Mouse (Mus musculus) limb, embryonic 14.5 days (tissue): ENCODE measurements around the gene Etnk1. TPM values are rescaled to one million over a fixed set of nuclear protein-coding genes. Genes with fewer than 3 reads are reported as not detected.

ENCODE experiments used
- ATAC-seq: fragments of 200-750 bp; cut with Nextera tagmentation; 2 replicates; pipeline ENCODE4 v1.8.0; 2017; ENCODE audit warnings: low read depth, moderate number of reproducible peaks, moderate TSS enrichment; ENCODE audit not compliant: low FRiP score
- DNase-seq: peaks from one replicate; pipeline ENCODE4 v3.0.0-alpha.2; 2015; ENCODE audit warnings: low spot score
- H3K27ac ChIP-seq: fragments of 300-500 bp; sonication (generic); replicated peaks from 2 replicates; pipeline ENCODE4 v1.5.1; 2014; ENCODE audit warnings: low read depth, mild to moderate bottlenecking, low read length, moderate library complexity, mixed read lengths
- H3K27me3 ChIP-seq: fragments of 300-500 bp; sonication (generic); 2 replicates; pipeline ENCODE4 v1.6.1; 2014; ENCODE audit warnings: low read length, mixed read lengths; ENCODE audit not compliant: control insufficient read depth, insufficient read depth
- H3K36me3 ChIP-seq: fragments of 300-500 bp; sonication (generic); 2 replicates; pipeline ENCODE4 v1.6.1; 2014; ENCODE audit warnings: mild to moderate bottlenecking, low read length, moderate library complexity, mixed read lengths; ENCODE audit not compliant: control insufficient read depth, insufficient read depth
- H3K4me1 ChIP-seq: fragments of 300-500 bp; sonication (generic); 2 replicates; pipeline ENCODE4 v1.6.1; 2014; ENCODE audit warnings: antibody characterized with exemption, low read length, mixed read lengths; ENCODE audit not compliant: control insufficient read depth, insufficient read depth
- H3K4me2 ChIP-seq: fragments of 300-500 bp; sonication (generic); replicated peaks from 2 replicates; pipeline ENCODE4 v1.6.1; 2014; ENCODE audit warnings: low read depth, mild to moderate bottlenecking, low read length, moderate library complexity; ENCODE audit not compliant: severe bottlenecking
- H3K4me3 ChIP-seq: fragments of 300-500 bp; sonication (generic); replicated peaks from 2 replicates; pipeline ENCODE4 v1.5.1; 2014; ENCODE audit warnings: low read length
- H3K9ac ChIP-seq: fragments of 300-500 bp; sonication (generic); 2 replicates; pipeline ENCODE4 v1.6.1; 2014; ENCODE audit warnings: mild to moderate bottlenecking, low read depth, low read length, moderate library complexity; ENCODE audit not compliant: severe bottlenecking
- H3K9me3 ChIP-seq: fragments of 300-500 bp; sonication (generic); 2 replicates; pipeline ENCODE4 v1.6.1; 2016; ENCODE audit warnings: low read length; ENCODE audit not compliant: control insufficient read depth
- POLR2A ChIP-seq: fragments of 200-500 bp; IDR thresholded peaks from 2 replicates; pipeline ENCODE4 v1.8.0; 2012; ENCODE audit warnings: inconsistent platforms, mild to moderate bottlenecking, moderate library complexity, borderline replicate concordance; ENCODE audit not compliant: insufficient read depth, insufficient read length; ENCODE audit errors: extremely low read depth
- WGBS: fragments of 180-500 bp; shearing (Covaris S2); extraction: QIAGEN DNeasy Blood & Tissue Kit; methylation state at CpG from one replicate; pipeline ENCODE4 v1.1.7; 2014; 5-methylcytosine and 5-hydroxymethylcytosine counted together
- polyA plus RNA-seq, 2 experiments: library from polyadenylated mRNA; depleted of rRNA in 1 of 2; stranded (reverse) in 1 of 2; unstranded in 1 of 2; fragments of >200 nt; fragmentation: Nextera tagmentation in 1 of 2; extraction: Ambion mirVana in 1 of 2; gene quantifications; 2 replicates each; pipeline versions ENCODE4 v1.2.1 to v1.2.3; 2012 to 2014

Gene Etnk1
- polyA plus RNA-seq (2012; rRNA removed) (72.9 and 81.9 TPM in 2 replicates), polyA plus RNA-seq (2014; fragmentation: Nextera tagmentation; extraction: Ambion mirVana) (22.0 and 24.6 TPM in 2 replicates)

- Histone ChIP-seq H3K27me3 (no peaks in the 10 kb centered on the region), H3K4me2 (peak within 1 kb of the TSS; percentile 63), H3K4me1 (peaks cover 19% of the 10 kb centered on the region), H3K9me3 (no peaks in the 10 kb centered on the region), H3K9ac (peak within 1 kb of the TSS; percentile 83), H3K36me3 (no peaks in the 10 kb centered on the region), H3K4me3 (peak within 1 kb of the TSS; percentile 91), H3K27ac (peak within 1 kb of the TSS; percentile 86)
- WGBS, result under 1% methylated on average over 41 of the region's 81 CpGs
- peak; percentile 83; the same call in 1 of the 2 replicates for TF ChIP-seq POLR2A
- DNase-seq, result peak; percentile 92
- peak; percentile 95 for ATAC-seq
These were observed at the start of gene Etnk1 for GRCm38 (mm10) chr6:143166452-143167357. Gene Etnk1 (plus strand): TSS chr6:143167221.

DNA sequence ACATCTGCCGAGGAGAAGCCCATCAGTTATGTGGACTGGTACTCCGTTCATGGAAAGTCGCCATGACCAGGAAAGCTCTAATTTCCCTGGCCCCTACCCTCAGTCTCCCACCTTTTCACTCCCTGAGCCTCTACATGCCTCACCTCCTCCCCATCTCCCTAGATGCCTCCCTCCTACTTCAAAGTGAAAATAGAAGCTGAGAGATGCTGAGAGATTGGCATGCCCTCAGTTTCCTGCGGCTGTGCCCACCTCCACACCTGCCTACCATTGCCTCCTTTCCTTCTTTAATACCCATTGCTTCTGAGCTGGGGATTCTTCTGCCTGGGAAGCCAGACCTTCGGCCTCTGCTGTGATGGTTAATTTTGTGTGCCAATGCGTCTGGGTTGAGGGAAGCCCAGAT is 47.7 kb upstream of the Etnk1 start:
- DNase-seq, result no peak
- H3K36me3 ChIP-seq, result no peaks in the 10 kb centered on the region
- ATAC-seq, result no peak
- no peak for TF ChIP-seq POLR2A
- H3K27me3 ChIP-seq, result no peaks in the 10 kb centered on the region
- no peak overlapping the region for H3K9ac ChIP-seq
- no peak overlapping the region for H3K4me3 ChIP-seq
- H3K4me2 ChIP-seq, result no peak overlapping the region
- no peak overlapping the region for H3K27ac ChIP-seq
- H3K9me3 ChIP-seq, result no peaks in the 10 kb centered on the region
- no peaks in the 10 kb centered on the region for H3K4me1 ChIP-seq
- WGBS, result 84% methylated on average over 6 of the region's 6 CpGs

DNA sequence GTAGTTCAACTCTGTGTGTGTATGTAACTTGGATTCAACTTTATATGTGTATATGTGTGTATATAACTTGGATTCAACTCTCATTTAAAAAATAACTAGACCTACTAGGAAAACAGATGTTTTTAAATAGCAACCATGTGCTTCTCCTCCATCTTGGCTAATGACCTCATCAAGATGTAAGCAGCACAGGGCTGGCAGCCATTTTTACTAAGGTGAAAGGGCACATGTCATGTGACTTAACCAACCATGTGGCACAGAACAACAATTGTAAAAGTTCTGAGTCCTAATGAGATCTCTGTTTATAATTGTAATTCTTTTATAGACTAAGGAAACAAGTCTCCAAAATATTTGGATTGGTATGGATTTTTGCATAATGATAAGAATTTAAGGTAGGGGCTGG is 41.3 kb upstream of the Etnk1 start:
- Histone ChIP-seq H3K4me1 (no peaks in the 10 kb centered on the region), H3K9me3 (0 out of 2 replicates have a peak, but pooled peaks cover 10% of the 10 kb centered on the region), H3K4me3 (no peak overlapping the region), H3K4me2 (no peak overlapping the region), H3K36me3 (no peaks in the 10 kb centered on the region), H3K9ac (no peak overlapping the region), H3K27ac (no peak overlapping the region), H3K27me3 (no peaks in the 10 kb centered on the region)
- TF ChIP-seq POLR2A, result no peak
- ATAC-seq (no peak), DNase-seq (no peak)

DNA sequence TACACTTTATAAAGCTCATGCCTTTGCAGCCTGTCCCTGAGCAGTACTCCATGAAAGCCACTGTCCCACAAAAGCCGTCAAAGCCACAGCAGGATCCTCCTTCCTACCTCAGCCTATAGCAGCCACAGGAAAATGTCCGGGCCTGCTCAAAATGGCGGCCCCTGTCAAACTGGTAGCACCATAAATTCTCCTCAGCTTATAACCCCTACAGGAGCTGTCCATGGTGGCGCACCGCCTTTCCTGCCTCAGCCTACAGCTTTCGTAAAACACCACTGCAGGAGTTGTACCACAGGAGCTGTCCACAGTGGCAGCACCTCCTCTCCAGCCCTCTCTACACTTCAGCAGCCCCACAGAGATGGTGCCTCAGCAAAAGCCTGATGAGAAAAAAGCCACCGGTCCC is 37.6 kb upstream of the Etnk1 start:
- DNase-seq (no peak), ATAC-seq (no peak)
- no peak overlapping the region for H3K27ac ChIP-seq
- H3K9me3 ChIP-seq, result 0 out of 2 replicates have a peak, but pooled peaks cover 10% of the 10 kb centered on the region
- H3K4me2 ChIP-seq, result no peak overlapping the region
- no peaks in the 10 kb centered on the region for H3K27me3 ChIP-seq
- H3K9ac ChIP-seq, result no peak overlapping the region
- TF ChIP-seq POLR2A, result no peak
- H3K36me3 ChIP-seq, result no peaks in the 10 kb centered on the region
- H3K4me3 ChIP-seq, result no peak overlapping the region
- no peaks in the 10 kb centered on the region for H3K4me1 ChIP-seq
- WGBS, result 90% methylated on average over 7 of the region's 7 CpGs

DNA sequence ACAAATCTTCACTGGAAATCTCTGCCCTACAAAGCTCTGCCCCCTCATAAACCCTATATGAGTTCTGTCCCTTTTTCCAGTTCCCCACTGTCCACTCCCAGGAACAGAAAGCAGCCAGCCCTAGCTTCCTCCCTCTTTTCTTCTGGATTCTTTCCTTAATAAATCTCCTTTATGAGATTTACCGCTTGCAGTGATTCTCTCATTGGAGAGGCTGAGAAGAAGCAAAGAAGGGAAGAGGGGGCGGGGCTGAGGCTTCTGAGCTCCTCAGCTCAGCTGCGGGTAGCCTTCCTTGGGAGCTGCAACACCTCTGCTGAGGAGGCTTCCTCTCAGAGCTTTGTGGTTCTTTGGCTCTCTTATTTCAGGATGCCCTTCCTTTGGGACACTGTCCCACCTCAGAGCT is 37.1 kb upstream of the Etnk1 start:
- H3K9ac ChIP-seq, result no peak overlapping the region
- no peak for TF ChIP-seq POLR2A
- 0 out of 2 replicates have a peak, but pooled peaks cover 10% of the 10 kb centered on the region for H3K9me3 ChIP-seq
- WGBS, result 73% methylated on average over 3 of the region's 3 CpGs
- H3K4me3 ChIP-seq, result no peak overlapping the region
- no peak overlapping the region for H3K4me2 ChIP-seq
- no peak overlapping the region for H3K27ac ChIP-seq
- H3K27me3 ChIP-seq, result no peaks in the 10 kb centered on the region
- ATAC-seq (no peak), DNase-seq (no peak)
- no peaks in the 10 kb centered on the region for H3K36me3 ChIP-seq
- no peaks in the 10 kb centered on the region for H3K4me1 ChIP-seq
